Mouse (Mus musculus) liver, adult (tissue): Measurements from ENCODE around the gene Nav2.

ENCODE experiments used
- GATA4 ChIP-seq: IDR thresholded peaks from 2 replicates; pipeline ENCODE4 v1.6.1; 2014; ENCODE audit warnings: mild to moderate bottlenecking, low read length; ENCODE audit not compliant: insufficient replicate concordance

Nav2 gene

GRCm38 (mm10) chr7:49004402-49004801 is 95.9 kb downstream of the Nav2 start:
- TF ChIP-seq GATA4: no peak

- TF ChIP-seq GATA4: no peak
Observed at GRCm38 (mm10) chr7:49006886-49007285, 98.4 kb downstream of the Nav2 start.

- TF ChIP-seq GATA4: no peak
Observed at GRCm38 (mm10) chr7:49010739-49011138, 102.2 kb downstream of the Nav2 start.

- no peak for TF ChIP-seq GATA4
Observed at GRCm38 (mm10) chr7:49012027-49012426, 103.5 kb downstream of the Nav2 start.

GRCm38 (mm10) chr7:49014480-49014879 is 106.0 kb downstream of the Nav2 start:
- TF ChIP-seq GATA4: no peak

- TF ChIP-seq GATA4: no peak
Observed at GRCm38 (mm10) chr7:49015297-49015696, 106.8 kb downstream of the Nav2 start.

- TF ChIP-seq GATA4: no peak
Observed at GRCm38 (mm10) chr7:49016088-49016487, 107.6 kb downstream of the Nav2 start.

- TF ChIP-seq GATA4: no peak
Observed at GRCm38 (mm10) chr7:49017794-49018193, 109.3 kb downstream of the Nav2 start.

- no peak for TF ChIP-seq GATA4
Observed at GRCm38 (mm10) chr7:49018478-49018914, 110.0 kb downstream of the Nav2 start.

- peak; percentile 21; the same call in 1 of the 2 replicates for TF ChIP-seq GATA4
Observed at GRCm38 (mm10) chr7:49025026-49025815, 116.7 kb downstream of the Nav2 start.

- TF ChIP-seq GATA4: no peak
Observed at GRCm38 (mm10) chr7:49025991-49026390, 117.5 kb downstream of the Nav2 start.

- TF ChIP-seq GATA4: no peak
Observed at GRCm38 (mm10) chr7:49026466-49026865, 118.0 kb downstream of the Nav2 start.

- no peak for TF ChIP-seq GATA4
Observed at GRCm38 (mm10) chr7:49029282-49030012, 120.9 kb downstream of the Nav2 start.

GRCm38 (mm10) chr7:49032216-49032615 is 123.7 kb downstream of the Nav2 start:
- TF ChIP-seq GATA4: no peak

- TF ChIP-seq GATA4: no peak
Observed at GRCm38 (mm10) chr7:49034253-49034652, 125.7 kb downstream of the Nav2 start.

- no peak for TF ChIP-seq GATA4
Observed at GRCm38 (mm10) chr7:49040163-49040562, 131.6 kb downstream of the Nav2 start.
